Mouse (Mus musculus): ENCODE data around the gene Lancl1. TPM values are rescaled to one million over a fixed set of nuclear protein-coding genes. Genes with fewer than 3 reads are reported as not detected.

The Lancl1 gene
- total RNA-seq, 2 experiments from 2014 or later: 32.6 to 34.3 TPM

DNA sequence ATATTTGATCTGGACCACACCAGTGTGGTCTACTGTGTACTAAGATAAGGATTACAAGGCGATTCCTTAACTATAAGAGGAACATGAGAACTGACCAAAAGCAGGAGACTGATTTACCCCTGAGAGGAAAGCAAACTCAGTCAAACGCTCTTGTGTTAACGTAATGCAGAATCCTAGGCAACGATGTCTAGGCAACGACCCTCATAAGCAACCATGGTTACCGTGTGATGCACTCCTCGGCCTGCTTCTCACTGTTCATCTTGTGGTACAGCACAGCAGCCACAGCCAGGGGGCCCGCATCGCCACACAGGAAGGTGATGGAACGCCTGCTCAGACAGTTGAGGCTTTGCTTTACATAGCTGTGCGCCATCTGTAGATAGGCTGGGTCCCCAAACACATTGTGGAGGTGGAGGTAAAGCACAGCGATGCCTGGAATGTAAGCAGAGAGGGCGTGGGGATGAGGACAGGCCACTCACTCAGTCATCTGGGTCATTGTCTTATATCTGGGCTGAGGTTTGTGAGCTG, 18.0 kb downstream of the Lancl1 start:
- intact Hi-C loops (cut with DNase I): no loop called here
- no peak for DNase-seq (ENCODE audit: low spot score)

DNA sequence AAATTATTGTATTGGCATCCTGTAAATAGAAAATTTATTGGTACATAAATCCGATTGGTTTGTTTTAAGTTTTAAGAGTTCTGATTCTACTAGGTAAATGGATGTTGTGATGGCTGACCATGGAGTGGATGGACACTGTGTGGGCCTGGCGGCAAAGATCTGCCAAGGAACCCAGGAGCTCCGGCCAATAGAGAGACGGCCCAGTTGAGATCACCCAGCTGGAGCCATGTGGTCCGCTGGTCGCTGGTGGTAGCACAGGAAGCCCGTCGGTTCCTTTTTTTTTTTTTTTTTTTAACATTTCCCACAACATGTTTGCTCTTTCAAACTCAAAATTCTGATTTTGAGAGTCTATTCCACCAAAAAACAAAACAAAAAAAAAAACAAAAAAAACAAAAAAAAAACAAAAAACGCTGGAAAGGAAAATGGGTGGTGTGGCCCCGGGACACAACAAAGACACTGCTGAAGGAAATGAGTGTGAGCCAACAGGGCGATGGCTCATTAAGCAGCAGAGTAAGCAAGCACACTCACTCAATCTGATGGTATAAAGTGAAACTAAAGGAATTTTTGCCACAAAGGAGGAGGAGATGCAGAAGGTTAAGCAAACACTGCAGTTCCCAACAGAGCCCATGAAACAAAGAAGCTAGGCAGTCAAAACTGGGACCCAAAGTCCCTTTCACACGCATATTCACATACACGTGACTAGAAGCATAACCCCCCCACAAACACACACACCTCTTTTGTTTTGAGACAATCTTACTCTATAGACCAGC, 21.4 kb downstream of the Lancl1 start:
- DNase-seq (ENCODE audit: low spot score): peak; percentile 14
- intact Hi-C loops (cut with DNase I): no loop called here

DNA sequence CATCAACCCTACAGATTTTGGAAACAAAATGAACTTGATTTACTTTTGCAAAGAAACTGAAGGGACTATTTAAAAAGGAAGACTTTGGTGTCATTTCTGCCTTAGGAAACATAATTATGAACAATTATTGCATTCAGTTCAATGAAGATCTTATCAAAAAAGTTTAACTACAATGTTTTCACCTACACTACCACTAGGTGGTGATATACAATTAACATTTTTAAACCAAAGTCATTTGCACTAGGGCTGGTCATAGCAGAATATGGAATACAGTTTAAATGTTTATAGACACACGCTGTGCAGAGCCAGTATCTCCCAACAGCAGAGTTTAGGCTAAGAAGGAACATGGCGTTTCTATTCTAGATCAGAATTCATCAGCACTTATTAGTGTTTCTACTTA, 24.5 kb downstream of the Lancl1 start:
- intact Hi-C loops (cut with DNase I): no loop called here
- DNase-seq (ENCODE audit: low spot score): no peak

DNA sequence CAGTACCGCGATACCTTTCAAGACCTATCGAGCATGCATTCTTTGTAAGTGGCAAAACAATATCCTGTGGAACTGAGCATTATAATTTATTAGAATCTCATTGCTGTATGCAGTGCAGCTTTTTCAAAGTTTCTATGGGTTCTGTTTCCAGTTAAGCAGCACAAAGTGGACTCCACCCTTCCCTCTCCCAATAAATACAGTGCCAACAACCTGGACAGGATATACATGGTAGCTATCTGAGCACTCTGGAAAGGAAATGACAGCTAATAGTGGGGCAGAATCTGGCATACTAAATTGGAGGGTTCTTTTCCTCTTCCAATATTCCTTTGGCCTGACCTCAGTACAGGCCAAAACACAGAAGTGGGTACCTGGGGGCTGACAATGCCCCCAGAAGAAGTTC, 28.2 kb downstream of the Lancl1 start:
- intact Hi-C loops (cut with DNase I): no loop called here
- DNase-seq (ENCODE audit: low spot score): no peak

DNA sequence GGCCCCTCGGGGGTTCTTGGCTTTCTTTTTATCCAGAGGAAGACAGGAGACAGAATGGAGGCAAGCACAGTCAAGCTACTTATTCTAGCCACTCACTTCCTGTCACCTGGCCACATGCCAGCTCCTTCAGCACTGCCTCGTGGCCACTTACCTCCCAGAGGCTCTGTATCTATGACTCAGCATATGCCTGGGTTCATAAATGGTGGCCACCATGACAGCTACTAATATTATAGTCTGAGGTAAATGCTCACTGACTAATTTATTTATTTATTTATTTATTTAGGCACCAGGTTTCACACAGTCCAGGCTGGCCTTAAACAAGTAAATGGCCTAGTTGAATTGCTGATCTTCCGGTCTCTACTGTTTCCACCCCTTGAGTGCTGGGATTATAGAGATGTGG, 35.0 kb downstream of the Lancl1 start:
- intact Hi-C loops (cut with DNase I): no loop called here
- DNase-seq (ENCODE audit: low spot score): no peak

DNA sequence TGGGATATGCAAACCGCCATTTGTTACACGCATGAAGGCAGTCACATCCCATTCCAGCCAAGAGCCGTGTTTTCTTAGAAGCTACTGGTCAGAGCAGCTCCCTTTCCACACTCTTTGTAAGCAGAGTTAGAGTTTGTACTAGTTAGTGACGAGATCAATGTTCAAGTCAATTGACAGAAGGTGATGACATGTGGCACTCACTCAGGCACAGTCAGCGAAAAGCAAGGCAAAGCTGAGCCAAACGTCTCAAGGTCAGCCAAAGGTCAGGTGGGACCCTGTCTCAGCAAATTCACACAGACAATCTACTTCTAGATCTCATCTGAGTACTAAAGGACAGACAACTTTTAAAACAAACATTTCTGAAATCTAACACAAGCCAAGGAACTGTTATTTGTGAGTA, 36.4 kb downstream of the Lancl1 start:
- DNase-seq (ENCODE audit: low spot score): no peak
- intact Hi-C loops (cut with DNase I): no loop called here

DNA sequence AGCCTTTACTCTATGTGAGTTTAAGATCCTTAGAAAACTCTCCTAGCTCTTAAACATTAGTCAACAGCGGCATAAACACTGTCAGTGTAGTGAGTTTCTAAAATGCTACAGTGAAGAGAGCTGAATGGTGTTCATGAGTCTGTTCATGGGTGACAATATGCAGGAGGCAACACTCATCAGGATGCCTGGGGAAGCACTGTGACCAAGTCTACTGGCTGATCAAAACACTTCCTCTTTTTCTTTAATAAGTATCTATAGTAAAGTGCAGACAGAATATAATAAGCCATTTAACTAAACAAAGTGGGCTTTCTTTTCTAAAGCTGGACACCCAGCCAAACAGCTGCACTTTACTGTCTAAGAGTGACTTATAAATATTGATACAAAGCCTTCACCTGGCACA, 37.3 kb downstream of the Lancl1 start:
- DNase-seq (ENCODE audit: low spot score): no peak
- intact Hi-C loops (cut with DNase I): no loop called here

DNA sequence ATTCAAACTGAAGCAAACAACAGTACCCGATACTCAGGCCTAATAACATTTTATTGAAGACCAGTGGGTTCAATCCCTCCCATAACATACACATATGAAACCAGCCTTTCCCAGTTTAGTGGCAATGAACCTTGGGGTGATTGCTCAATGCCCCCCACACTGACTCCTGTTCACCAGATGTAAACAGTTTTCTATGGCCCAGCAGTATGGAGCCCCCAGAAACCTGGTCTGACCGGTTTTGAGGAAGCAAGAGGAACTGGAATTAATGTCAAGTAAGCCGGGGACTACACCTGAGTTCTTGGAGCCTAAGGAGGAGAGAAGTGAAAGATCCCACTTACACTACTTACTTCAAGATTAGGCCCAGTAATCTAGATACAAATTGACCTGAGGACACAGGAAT, 38.2 kb downstream of the Lancl1 start:
- intact Hi-C loops (cut with DNase I): no loop called here
- no peak for DNase-seq (ENCODE audit: low spot score)

DNA sequence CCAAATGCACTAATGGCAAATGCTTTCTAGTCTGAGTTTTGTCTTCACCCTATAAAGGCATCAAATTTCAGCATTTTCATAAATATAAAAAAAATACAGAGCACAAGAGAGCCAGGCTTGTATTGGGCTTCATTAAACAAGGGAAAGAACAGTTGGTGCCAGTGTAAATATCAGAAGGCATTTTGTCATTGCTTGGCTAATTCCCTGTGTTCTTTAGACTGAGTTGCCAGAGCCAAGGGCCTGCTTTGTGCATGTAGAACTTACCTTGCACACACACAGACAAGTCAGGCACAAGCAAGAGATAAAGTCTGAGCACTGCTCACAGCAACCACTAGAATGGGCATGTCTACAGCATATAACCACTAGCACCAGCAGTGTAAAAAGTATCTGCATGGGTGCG, 40.1 kb downstream of the Lancl1 start:
- intact Hi-C loops (cut with DNase I): loop anchor here (10.0 kb wide), 1 partner anchor 324 kb away; no protein-coding TSS in a partner anchor
- DNase-seq (ENCODE audit: low spot score): no peak

DNA sequence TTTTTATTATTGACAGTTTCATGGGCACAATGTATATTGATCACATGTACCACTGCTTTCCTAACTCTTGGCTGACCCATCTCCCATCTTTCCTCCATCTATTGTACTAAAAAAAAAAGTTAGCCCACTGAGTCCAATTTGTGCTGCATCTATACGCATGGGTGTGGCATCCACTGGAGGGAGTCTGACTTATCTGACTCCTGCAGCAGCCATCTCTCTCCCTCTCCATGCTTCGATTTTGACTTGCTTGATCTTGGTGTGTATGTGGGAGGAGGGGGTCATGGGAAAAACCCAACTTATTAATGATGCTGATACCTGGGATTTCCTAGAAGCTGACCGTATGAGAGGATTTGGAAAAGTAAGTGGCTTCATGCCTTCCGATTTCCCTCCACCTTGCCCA, 40.5 kb downstream of the Lancl1 start:
- DNase-seq (ENCODE audit: low spot score): no peak
- intact Hi-C loops (cut with DNase I): loop anchor here (10.0 kb wide), 1 partner anchor 323 kb away; no protein-coding TSS in a partner anchor

DNA sequence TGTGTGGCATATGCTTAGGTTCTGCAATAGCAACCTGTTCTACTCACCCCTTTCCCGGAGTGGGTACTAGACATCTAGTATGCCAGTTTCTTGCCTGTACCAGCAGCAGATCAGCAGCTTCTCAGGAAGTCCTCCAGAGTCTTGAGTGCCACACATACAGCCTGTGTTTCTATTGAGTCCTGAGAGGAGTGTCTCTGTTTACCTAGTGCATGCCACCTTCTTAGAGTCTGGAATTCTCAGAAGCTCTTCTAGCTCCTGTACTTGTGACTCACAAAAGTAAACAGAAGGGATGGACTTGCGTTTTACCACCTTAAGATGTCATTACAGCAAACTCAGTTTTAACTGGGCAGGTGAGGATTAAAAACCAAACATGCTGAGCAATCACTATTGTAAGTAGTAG, 41.9 kb downstream of the Lancl1 start:
- intact Hi-C loops (cut with DNase I): loop anchor here (10.0 kb wide), 1 partner anchor 322 kb away; no protein-coding TSS in a partner anchor
- no peak for DNase-seq (ENCODE audit: low spot score)

DNA sequence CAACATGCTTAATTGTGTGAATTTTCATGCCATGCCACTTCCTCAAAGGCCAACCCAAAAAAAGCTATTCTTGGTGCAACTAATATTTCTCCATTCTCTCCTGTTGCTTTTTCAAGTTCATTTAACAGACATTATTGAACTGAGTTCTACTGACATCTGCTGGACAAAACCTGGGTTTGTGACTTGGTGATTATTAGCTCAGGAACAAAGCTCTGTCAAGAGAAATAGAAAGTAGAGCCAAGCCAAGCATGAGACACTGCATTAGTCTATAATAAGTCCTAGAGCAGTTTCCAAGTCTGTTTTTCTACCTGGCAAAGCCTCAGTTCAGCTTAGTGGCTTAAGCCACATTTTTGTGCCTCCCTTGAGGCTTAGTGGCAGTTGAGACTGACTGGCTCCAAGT, 45.9 kb downstream of the Lancl1 start:
- intact Hi-C loops (cut with DNase I): loop anchor here (1.0 to 10.0 kb wide), 3 partner anchors 50 to 318 kb away; no protein-coding TSS in a partner anchor
- DNase-seq (ENCODE audit: low spot score): no peak

DNA sequence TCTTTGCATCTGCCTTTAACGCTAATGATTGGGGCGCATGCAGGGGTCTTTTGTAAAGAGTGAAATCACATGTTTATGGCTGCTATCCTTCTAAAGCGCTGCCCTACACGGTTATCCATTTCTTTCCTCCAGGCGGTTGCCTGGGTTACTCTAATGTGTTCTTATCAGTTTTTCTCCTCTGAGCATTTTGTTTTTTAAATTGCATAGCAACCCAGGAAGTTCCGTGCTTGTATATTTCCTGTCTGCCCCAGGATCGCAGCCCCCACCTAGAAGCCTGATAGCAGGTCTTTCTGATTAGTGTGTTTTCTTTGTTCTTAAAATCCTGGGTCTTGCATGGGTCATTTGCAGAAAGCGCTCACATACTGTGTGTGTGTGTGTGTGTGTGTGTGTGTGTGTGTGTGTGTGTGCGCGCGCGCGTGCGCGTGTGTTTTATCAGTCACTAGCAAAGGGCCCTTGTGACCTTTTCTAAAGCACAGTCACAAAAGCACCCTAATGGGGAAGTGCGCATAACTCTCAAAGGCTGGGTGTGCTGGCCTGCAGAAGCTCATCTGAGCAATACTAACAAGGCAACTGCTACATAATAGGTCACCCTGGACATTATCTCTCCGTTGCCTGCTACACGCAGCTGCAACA, 51.0 kb downstream of the Lancl1 start:
- DNase-seq (ENCODE audit: low spot score): no peak
- intact Hi-C loops (cut with DNase I): no loop called here

DNA sequence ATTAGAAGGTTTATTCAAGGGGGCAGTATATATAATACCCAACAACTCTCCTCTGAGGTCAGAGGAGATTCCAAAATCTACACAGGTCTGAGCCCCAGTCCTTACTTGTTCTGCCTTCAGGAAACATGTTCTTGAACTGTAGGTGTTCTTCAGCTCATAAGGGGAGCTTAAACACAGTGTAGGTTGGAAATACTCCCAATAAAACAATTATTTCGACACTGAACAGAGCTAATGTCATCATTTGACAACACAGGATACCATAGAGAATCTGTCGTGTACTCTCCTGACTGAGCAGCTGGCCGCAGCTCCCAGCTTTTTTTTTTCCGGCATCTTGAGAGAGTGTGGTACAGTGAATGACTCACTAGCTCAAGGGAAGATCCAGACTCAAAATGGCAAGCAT, 52.8 kb downstream of the Lancl1 start:
- DNase-seq (ENCODE audit: low spot score): no peak
- intact Hi-C loops (cut with DNase I): no loop called here

DNA sequence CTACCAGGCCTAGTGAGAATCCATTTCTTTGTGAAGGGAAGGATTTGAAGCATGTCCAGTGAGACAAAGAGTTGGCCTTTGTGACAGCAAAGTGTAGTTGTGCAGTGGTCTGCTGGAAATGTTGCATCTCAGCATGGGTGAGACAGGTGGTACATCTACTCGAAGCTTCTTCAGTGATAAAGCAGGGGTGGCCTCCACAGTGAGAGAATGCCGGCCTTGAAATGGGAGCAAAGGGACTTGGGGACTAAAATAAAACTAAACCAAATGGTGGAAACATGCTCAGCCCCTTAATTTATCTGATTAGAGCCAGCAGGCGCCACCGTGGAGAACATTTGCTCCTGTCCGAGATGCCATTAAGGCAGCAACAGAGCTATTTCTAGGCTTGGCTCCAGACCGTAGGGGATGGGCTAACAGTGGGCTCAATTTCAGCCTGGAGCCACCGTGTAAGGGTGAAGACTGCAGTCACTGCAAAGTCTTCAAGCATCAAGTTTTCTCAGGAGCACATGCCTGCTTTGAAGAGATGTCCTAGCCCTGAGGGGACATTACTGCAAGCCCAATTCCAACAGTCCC, 53.5 kb downstream of the Lancl1 start:
- intact Hi-C loops (cut with DNase I): no loop called here

DNA sequence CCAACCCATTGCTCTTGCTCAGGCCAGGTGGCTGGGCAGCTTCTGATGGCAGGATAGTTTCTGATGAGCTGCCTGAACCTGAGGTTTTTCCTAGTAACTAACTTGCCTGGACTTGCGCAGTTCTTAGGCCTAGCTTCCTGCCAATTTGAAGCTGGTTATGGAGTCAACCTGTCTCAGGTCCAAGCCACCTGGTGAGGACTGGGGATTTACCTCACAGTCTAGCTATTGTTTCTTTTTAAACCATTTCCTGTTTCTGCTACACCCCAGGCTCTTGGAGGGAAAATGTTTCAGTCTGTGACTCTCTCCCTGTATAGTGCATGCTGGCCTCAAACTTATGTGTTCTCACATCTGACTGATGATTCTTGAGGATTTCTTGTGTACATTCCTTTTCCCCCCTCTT, 58.5 kb downstream of the Lancl1 start:
- DNase-seq (ENCODE audit: low spot score): no peak
- intact Hi-C loops (cut with DNase I): no loop called here

More for the DNA sequence above, 53.5 kb downstream of the Lancl1 start:
- DNase-seq (ENCODE audit: low spot score): no peak

DNA sequence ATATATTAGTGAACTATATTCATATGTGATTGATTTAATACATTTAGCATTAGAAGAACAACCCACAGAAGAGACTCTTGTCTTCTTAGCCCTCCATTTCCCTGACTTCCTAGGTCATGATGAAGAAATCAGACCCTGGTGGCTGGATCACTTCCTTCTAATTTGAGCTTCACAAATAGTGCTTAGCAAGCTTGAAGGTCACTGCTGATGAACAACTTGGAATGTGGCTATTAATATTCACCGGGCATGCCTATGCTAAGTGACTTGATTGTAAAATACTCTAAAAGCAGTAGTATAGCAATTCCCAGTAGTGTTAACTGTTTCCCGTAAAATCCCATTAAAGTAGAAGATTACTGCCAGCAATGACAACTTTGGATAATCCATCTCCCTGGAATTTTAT, 63.2 kb downstream of the Lancl1 start:
- no peak for DNase-seq (ENCODE audit: low spot score)
- intact Hi-C loops (cut with DNase I): no loop called here

DNA sequence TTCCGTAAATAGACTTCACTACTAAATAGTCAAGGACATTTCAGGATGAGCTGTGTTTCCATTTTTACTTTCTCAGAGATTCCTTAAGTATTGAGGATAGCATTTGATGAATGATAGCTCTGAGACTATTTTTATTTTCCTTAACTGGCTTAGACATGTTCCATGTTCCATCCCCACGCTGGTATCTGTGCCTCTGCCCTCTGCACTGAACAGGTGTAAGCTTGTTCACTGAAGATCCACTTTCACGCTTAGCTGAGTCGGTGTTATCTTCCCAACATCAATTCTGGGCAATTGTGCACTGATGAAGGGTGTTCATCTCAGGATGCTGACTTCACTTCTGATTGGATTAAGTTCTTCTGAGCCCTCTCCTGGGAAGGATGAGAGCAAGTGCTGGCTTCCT, 73.8 kb downstream of the Lancl1 start:
- DNase-seq (ENCODE audit: low spot score): no peak
- intact Hi-C loops (cut with DNase I): no loop called here

DNA sequence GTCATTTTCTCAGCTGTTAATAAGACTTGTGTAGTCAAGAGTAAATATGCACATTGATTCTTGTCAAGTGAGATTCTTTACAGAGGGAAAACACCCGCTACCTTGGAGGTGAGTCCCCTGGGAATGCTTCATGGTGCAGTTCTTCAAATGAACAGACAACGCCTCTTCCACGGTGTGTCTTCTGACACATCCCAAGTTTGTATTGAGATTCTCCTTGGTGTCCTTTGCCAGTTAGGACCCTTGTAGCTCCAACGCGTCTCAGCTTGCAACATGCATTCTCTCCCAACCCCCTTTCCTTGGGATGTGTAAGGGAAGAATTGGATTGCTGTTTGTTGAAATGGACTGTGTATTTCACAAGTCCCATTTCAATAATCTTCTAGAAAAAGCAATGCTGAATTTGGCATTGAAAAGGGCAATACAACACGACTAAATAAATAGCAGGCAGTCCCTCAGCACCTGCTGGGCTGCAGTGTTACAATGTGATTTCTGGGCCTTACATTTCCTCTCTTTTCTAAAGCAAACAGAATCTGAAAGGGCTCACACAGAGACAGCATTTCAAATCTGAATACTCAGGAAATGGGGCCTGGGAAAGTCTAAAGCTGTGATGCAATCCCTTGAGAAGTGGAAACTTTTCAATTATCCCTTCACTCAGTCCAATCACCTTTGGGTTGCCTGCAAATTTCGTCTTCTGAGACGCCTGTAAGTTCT, 78.0 kb downstream of the Lancl1 start:
- intact Hi-C loops (cut with DNase I): no loop called here
- no peak for DNase-seq (ENCODE audit: low spot score)

DNA sequence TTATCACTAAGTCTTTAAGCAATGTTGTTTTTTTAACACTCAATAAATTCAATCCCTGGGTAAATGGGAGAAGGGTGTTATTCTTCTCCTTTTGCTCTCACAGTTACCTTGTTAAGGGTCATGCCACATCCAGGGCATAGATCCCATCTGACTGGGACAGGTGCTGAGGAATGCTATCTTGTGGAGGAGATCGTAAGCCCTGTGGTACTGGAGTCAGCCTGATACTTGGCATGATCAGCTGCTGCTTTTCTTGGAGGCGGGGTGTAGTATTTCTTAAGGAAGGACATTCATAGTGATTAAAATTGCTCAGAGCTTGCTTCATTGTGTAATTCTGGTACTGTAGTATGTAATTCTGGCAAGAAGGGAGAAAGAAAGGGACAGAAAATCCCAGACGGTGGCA, 81.3 kb downstream of the Lancl1 start:
- intact Hi-C loops (cut with DNase I): no loop called here
- no peak for DNase-seq (ENCODE audit: low spot score)

All from heart, postnatal 25 days (tissue).